ENCODE assay signal across 28 mouse cellular contexts in genomic region chr3:122545346-122545745, GRCm38 (mm10).
"Had no signal": no experiment of that assay in that cellular context is flagged by ENCODE, and none has a peak within 500 bp of the region (broad histone marks: within the 10 kb centered on the region; RNA-seq: fewer than 3 reads in every experiment).

No protein-coding gene starts in this region.

- H3K4me3 ChIP-seq: embryonic facial prominence, embryonic 10.5 days; embryonic facial prominence, embryonic 12.5 days; embryonic facial prominence, embryonic 13.5 days; embryonic facial prominence, embryonic 15.5 days; erythroblast, embryonic 14.5 days; forebrain, embryonic 10.5 days; forebrain, embryonic 12.5 days; forebrain, embryonic 13.5 days; forebrain, embryonic 15.5 days; gastrocnemius, adult 2 months had no signal

- H3K4me2 ChIP-seq: embryonic facial prominence, embryonic 12.5 days; embryonic facial prominence, embryonic 13.5 days; embryonic facial prominence, embryonic 15.5 days; forebrain, embryonic 12.5 days; forebrain, embryonic 13.5 days; forebrain, embryonic 15.5 days had no signal

- H3K27me3 ChIP-seq: embryonic facial prominence, embryonic 12.5 days; embryonic facial prominence, embryonic 13.5 days; embryonic facial prominence, embryonic 15.5 days; forebrain, embryonic 12.5 days; forebrain, embryonic 13.5 days; forebrain, embryonic 15.5 days had no signal

- ATAC-seq: forebrain, embryonic 13.5 days; forebrain, embryonic 14.5 days; forebrain, embryonic 15.5 days; forebrain, embryonic 16.5 days; forebrain, postnatal 0 days had no signal

- H3K27ac ChIP-seq: embryonic facial prominence, embryonic 10.5 days; embryonic facial prominence, embryonic 12.5 days; embryonic facial prominence, embryonic 13.5 days; embryonic facial prominence, embryonic 15.5 days; forebrain, embryonic 10.5 days; forebrain, embryonic 12.5 days; forebrain, embryonic 13.5 days; forebrain, embryonic 15.5 days; gastrocnemius, adult 2 months had no signal

- H3K9me3 ChIP-seq: embryonic facial prominence, embryonic 10.5 days; embryonic facial prominence, embryonic 12.5 days; embryonic facial prominence, embryonic 13.5 days; embryonic facial prominence, embryonic 15.5 days; forebrain, embryonic 10.5 days; forebrain, embryonic 12.5 days; forebrain, embryonic 13.5 days; forebrain, embryonic 15.5 days had no signal

- DNase-seq: cerebellum, adult 18-20 months; cerebellum, adult 2 months; cerebellum, adult 8-10 months; cerebellum, adult 9-10 months; cerebellum, adult 9-11 months; cerebellum, postnatal 10 days; cerebellum, postnatal 14 days; cerebellum, postnatal 25 days; cerebellum, postnatal 36 days; embryo, embryonic 11 days; forebrain, postnatal 0 days; gastrocnemius, adult 2 months; gastrocnemius, postnatal 10 days; gastrocnemius, postnatal 14 days; gastrocnemius, postnatal 25 days; gastrocnemius, postnatal 36 days; heart, adult 11 months had no signal

- H3K9ac ChIP-seq: embryonic facial prominence, embryonic 12.5 days; embryonic facial prominence, embryonic 13.5 days; embryonic facial prominence, embryonic 15.5 days; forebrain, embryonic 12.5 days; forebrain, embryonic 13.5 days; forebrain, embryonic 15.5 days; forebrain, postnatal 0 days had no signal

- H3K4me1 ChIP-seq: embryonic facial prominence, embryonic 10.5 days; embryonic facial prominence, embryonic 12.5 days; embryonic facial prominence, embryonic 13.5 days; embryonic facial prominence, embryonic 15.5 days; forebrain, embryonic 10.5 days; forebrain, embryonic 12.5 days; forebrain, embryonic 13.5 days; forebrain, embryonic 15.5 days had no signal
